Mouse (Mus musculus) monocyte, adult 5-6 weeks (primary cell): ENCODE measurements around the gene Iqck. TPM values are rescaled to one million over a fixed set of nuclear protein-coding genes. Genes with fewer than 3 reads are reported as not detected.
A peak's percentile ranks its signal among the peaks of the same experiment; 100 is the strongest.

Experiments used
- ATAC-seq: fragments of 153-309, 156-312 bp; replicated peaks from 2 replicates; pipeline ENCODE4 v1.8.0; 2017; ENCODE audit warnings: mild to moderate bottlenecking; ENCODE audit not compliant: low TSS enrichment, insufficient number of reproducible peaks, severe bottlenecking, poor library complexity, low FRiP score
- total RNA-seq: library from RNA; stranded (forward); fragments of 200-1000, 200-491, 200-594 nt; gene quantifications from 3 replicates; pipeline ENCODE4 v1.2.3, GENCODE M21; 2017

The Iqck gene
- total RNA-seq, result 0.38 TPM in 1 of 3 replicates, not detected in the others

- ATAC-seq, result peak; percentile 90
Observed at GRCm38 (mm10) chr7:118855171-118855876, at the start of gene Iqck. TSS of gene Iqck (plus strand) at chr7:118855752.

GRCm38 (mm10) chr7:118806631-118807411 is 48.7 kb upstream of the Iqck start:
- ATAC-seq, result no peak

GRCm38 (mm10) chr7:118807899-118808298 is 47.7 kb upstream of the Iqck start:
- no peak for ATAC-seq

GRCm38 (mm10) chr7:118811407-118812106 is 44.0 kb upstream of the Iqck start:
- no peak for ATAC-seq

- ATAC-seq, result no peak
Observed at GRCm38 (mm10) chr7:118813592-118813991, 42.0 kb upstream of the Iqck start.

GRCm38 (mm10) chr7:118816275-118816674 is 39.3 kb upstream of the Iqck start:
- no peak for ATAC-seq

- no peak for ATAC-seq
Observed at GRCm38 (mm10) chr7:118817741-118818140, 37.8 kb upstream of the Iqck start.

GRCm38 (mm10) chr7:118819666-118820065 is 35.9 kb upstream of the Iqck start:
- ATAC-seq, result no peak

- no peak for ATAC-seq
Observed at GRCm38 (mm10) chr7:118821356-118821755, 34.2 kb upstream of the Iqck start.

GRCm38 (mm10) chr7:118821887-118822556 is 33.5 kb upstream of the Iqck start:
- ATAC-seq, result no peak

- ATAC-seq, result no peak
Observed at GRCm38 (mm10) chr7:118824451-118824850, 31.1 kb upstream of the Iqck start.

GRCm38 (mm10) chr7:118827975-118828416 is 27.6 kb upstream of the Iqck start:
- no peak for ATAC-seq

- ATAC-seq, result no peak
Observed at GRCm38 (mm10) chr7:118837901-118838300, 17.7 kb upstream of the Iqck start.

GRCm38 (mm10) chr7:118841030-118841745 is 14.4 kb upstream of the Iqck start:
- no peak for ATAC-seq

- ATAC-seq, result no peak
Observed at GRCm38 (mm10) chr7:118841796-118842195, 13.8 kb upstream of the Iqck start.

- ATAC-seq, result no peak
Observed at GRCm38 (mm10) chr7:118842938-118843337, 12.6 kb upstream of the Iqck start.

GRCm38 (mm10) chr7:118845141-118845540 is 10.4 kb upstream of the Iqck start:
- no peak for ATAC-seq

- no peak for ATAC-seq
Observed at GRCm38 (mm10) chr7:118846329-118846728, 9.2 kb upstream of the Iqck start.
